Mouse (Mus musculus): Measurements from ENCODE around the gene Nfe2l1. TPM values are rescaled to one million over a fixed set of nuclear protein-coding genes. Genes with fewer than 3 reads are reported as not detected.

Gene Nfe2l1
- polyA plus RNA-seq, 1 experiment from 2014 or later: 28.0 TPM

DNA sequence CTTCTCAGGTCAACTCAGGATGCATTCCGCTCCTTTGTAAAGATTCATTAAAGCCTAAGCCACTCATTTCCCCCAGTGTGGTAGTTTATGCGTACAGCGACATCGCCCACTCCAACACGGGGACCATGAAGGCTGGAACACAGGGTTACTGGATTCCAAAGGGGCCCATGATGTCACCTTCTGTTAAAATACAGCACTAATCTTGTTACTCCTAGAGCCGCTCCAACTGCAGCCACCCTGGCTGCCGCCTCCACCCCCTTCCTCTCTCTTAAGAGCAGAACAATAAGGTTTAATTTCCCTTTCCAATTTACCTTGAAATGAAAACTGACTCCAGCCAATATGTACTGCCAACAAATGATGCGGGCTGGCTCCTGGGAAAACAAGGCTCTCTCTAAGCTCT lies 54.7 kb downstream of the Nfe2l1 start:
- DNase-seq (ENCODE audit: low spot score) (no peak), ATAC-seq (no peak)
- 76% methylated on average over 8 of the region's 8 CpGs for WGBS
- Histone ChIP-seq H3K36me3 (ENCODE audit: control insufficient read depth, insufficient read depth, low read length) (peaks cover 38% of the 10 kb centered on the region), H3K27ac (ENCODE audit: low read depth, low read length) (no peak overlapping the region), H3K9me3 (replicated peaks; ENCODE audit: control insufficient read depth, low read length) (no peaks in the 10 kb centered on the region), H3K4me2 (ENCODE audit: low read length) (no peak overlapping the region), H3K27me3 (replicated peaks; ENCODE audit: control insufficient read depth, insufficient read depth, low read length) (no peaks in the 10 kb centered on the region), H3K9ac (ENCODE audit: low read length) (no peak overlapping the region), H3K4me1 (ENCODE audit: control insufficient read depth, insufficient read depth, low read length) (peaks cover 7% of the 10 kb centered on the region), H3K4me3 (ENCODE audit: low read depth, low read length) (no peak overlapping the region)

GRCm38 (mm10) chr11:96774536-96774935 lies 55.2 kb downstream of the Nfe2l1 start:
- no peak overlapping the region for H3K4me2 ChIP-seq (ENCODE audit: low read length)
- H3K9ac ChIP-seq (ENCODE audit: low read length): no peak overlapping the region
- peaks cover 43% of the 10 kb centered on the region for H3K36me3 ChIP-seq (ENCODE audit: control insufficient read depth, insufficient read depth, low read length)
- WGBS: 77% methylated on average over 3 of the region's 3 CpGs
- DNase-seq (ENCODE audit: low spot score) (no peak), ATAC-seq (no peak)
- no peak overlapping the region for H3K27ac ChIP-seq (ENCODE audit: low read depth, low read length)
- H3K9me3 ChIP-seq (replicated peaks; ENCODE audit: control insufficient read depth, low read length): no peaks in the 10 kb centered on the region
- H3K27me3 ChIP-seq (replicated peaks; ENCODE audit: control insufficient read depth, insufficient read depth, low read length): no peaks in the 10 kb centered on the region
- H3K4me3 ChIP-seq (ENCODE audit: low read depth, low read length): no peak overlapping the region
- H3K4me1 ChIP-seq (ENCODE audit: control insufficient read depth, insufficient read depth, low read length): peaks cover 7% of the 10 kb centered on the region

DNA sequence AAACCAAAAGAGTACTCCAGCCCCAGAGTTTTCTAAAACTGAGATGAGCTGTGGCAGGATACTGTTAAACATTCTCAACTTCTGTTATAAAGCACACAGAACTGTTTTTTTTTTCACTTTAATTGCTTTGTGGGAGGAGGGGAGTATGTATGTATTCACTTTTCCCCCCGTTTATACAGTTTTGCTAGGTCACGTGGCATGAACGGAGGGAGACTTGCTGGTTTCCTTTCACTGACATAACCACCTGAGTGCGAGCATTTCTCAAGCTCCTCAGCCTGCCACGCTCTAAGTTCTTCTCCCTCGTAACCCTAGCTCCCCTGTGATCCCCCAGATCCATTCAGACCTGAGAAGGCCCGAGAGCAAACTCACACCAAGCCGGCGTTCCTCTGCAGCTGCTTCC lies 57.4 kb downstream of the Nfe2l1 start:
- no peak overlapping the region for H3K4me2 ChIP-seq (ENCODE audit: low read length)
- 93% methylated on average over 9 of the region's 9 CpGs for WGBS
- H3K27ac ChIP-seq (ENCODE audit: low read depth, low read length): no peak overlapping the region
- ATAC-seq (no peak), DNase-seq (ENCODE audit: low spot score) (no peak)
- peaks cover 62% of the 10 kb centered on the region for H3K36me3 ChIP-seq (ENCODE audit: control insufficient read depth, insufficient read depth, low read length)
- no peaks in the 10 kb centered on the region for H3K9me3 ChIP-seq (replicated peaks; ENCODE audit: control insufficient read depth, low read length)
- H3K27me3 ChIP-seq (replicated peaks; ENCODE audit: control insufficient read depth, insufficient read depth, low read length): no peaks in the 10 kb centered on the region
- no peak overlapping the region for H3K4me3 ChIP-seq (ENCODE audit: low read depth, low read length)
- no peak overlapping the region for H3K9ac ChIP-seq (ENCODE audit: low read length)
- H3K4me1 ChIP-seq (ENCODE audit: control insufficient read depth, insufficient read depth, low read length): peaks cover 15% of the 10 kb centered on the region

- no peak overlapping the region for H3K9ac ChIP-seq (ENCODE audit: low read length)
- no peak overlapping the region for H3K4me3 ChIP-seq (ENCODE audit: low read depth, low read length)
- WGBS: 96% methylated on average over 9 of the region's 9 CpGs
- ATAC-seq: no peak
- peaks cover 11% of the 10 kb centered on the region for H3K4me1 ChIP-seq (ENCODE audit: control insufficient read depth, insufficient read depth, low read length)
- no peaks in the 10 kb centered on the region for H3K27me3 ChIP-seq (replicated peaks; ENCODE audit: control insufficient read depth, insufficient read depth, low read length)
- H3K4me2 ChIP-seq (ENCODE audit: low read length): no peak overlapping the region
- H3K9me3 ChIP-seq (replicated peaks; ENCODE audit: control insufficient read depth, low read length): no peaks in the 10 kb centered on the region
- no peak overlapping the region for H3K27ac ChIP-seq (ENCODE audit: low read depth, low read length)
- peaks cover 62% of the 10 kb centered on the region for H3K36me3 ChIP-seq (ENCODE audit: control insufficient read depth, insufficient read depth, low read length)
- DNase-seq (ENCODE audit: low spot score): no peak
Observed at GRCm38 (mm10) chr11:96771274-96771975, 58.3 kb downstream of the Nfe2l1 start.

- peaks cover 11% of the 10 kb centered on the region for H3K4me1 ChIP-seq (ENCODE audit: control insufficient read depth, insufficient read depth, low read length)
- H3K36me3 ChIP-seq (ENCODE audit: control insufficient read depth, insufficient read depth, low read length): peaks cover 56% of the 10 kb centered on the region
Observed at GRCm38 (mm10) chr11:96768240-96768639, 61.5 kb downstream of the Nfe2l1 start.

More at GRCm38 (mm10) chr11:96768240-96768639, 61.5 kb downstream of the Nfe2l1 start:
- no peak overlapping the region for H3K4me2 ChIP-seq (ENCODE audit: low read length)
- no peaks in the 10 kb centered on the region for H3K9me3 ChIP-seq (replicated peaks; ENCODE audit: control insufficient read depth, low read length)
- no peak overlapping the region for H3K4me3 ChIP-seq (ENCODE audit: low read depth, low read length)
- 63% methylated on average over 9 of the region's 9 CpGs for WGBS
- no peaks in the 10 kb centered on the region for H3K27me3 ChIP-seq (replicated peaks; ENCODE audit: control insufficient read depth, insufficient read depth, low read length)
- no peak overlapping the region for H3K9ac ChIP-seq (ENCODE audit: low read length)
- no peak for ATAC-seq
- peak overlapping the region; percentile 55 for H3K27ac ChIP-seq (ENCODE audit: low read depth, low read length)
- no peak for DNase-seq (ENCODE audit: low spot score)

MicroRNAs within 50 kb of the gene (microRNA counts, 519-probe panel; counts per million panel counts)
- microRNA mmu-miR-152: 4,131 counts per million, percentile 47 among the panel's probes with 10 or more counts

Small RNA genes within 50 kb of the gene (microRNA-seq; reads per million reads assigned to microRNA genes)
- 17.2 reads per million, percentile 37 among the genes with 10 or more reads in this experiment for gene Mir152

Other genes starting within 250 kb of the Nfe2l1 start
- gene Snx11, start 52.4 kb downstream of the Nfe2l1 start, polyA plus RNA-seq (2014; fragmentation: Nextera tagmentation; extraction: Ambion mirVana): 17.6 and 21.6 TPM in 2 replicates
- 94.8 and 99.7 TPM in 2 replicates for gene Cbx1, start 40.8 kb downstream of the Nfe2l1 start, polyA plus RNA-seq (2014; fragmentation: Nextera tagmentation; extraction: Ambion mirVana)
- 14.7 and 15.0 TPM in 2 replicates for gene Copz2, start 19.9 kb upstream of the Nfe2l1 start, polyA plus RNA-seq (2014; fragmentation: Nextera tagmentation; extraction: Ambion mirVana)
- 91.2 and 98.4 TPM in 2 replicates for gene Cdk5rap3, start 86.5 kb upstream of the Nfe2l1 start, polyA plus RNA-seq (2014; fragmentation: Nextera tagmentation; extraction: Ambion mirVana)
- gene Prr15l, start 98.1 kb upstream of the Nfe2l1 start, polyA plus RNA-seq (2014; fragmentation: Nextera tagmentation; extraction: Ambion mirVana): 0.09 TPM in 1 of 2 replicates, not detected in the other
- gene Pnpo, start 114.0 kb upstream of the Nfe2l1 start, polyA plus RNA-seq (2014; fragmentation: Nextera tagmentation; extraction: Ambion mirVana): 19.0 and 21.9 TPM in 2 replicates
- gene Sp2, start 153.0 kb upstream of the Nfe2l1 start, polyA plus RNA-seq (2014; fragmentation: Nextera tagmentation; extraction: Ambion mirVana): 14.3 and 14.6 TPM in 2 replicates
- gene Sp6, start 183.4 kb upstream of the Nfe2l1 start, polyA plus RNA-seq (2014; fragmentation: Nextera tagmentation; extraction: Ambion mirVana): 0.17 TPM in 1 of 2 replicates, not detected in the other
- 15.0 and 15.4 TPM in 2 replicates for gene Scrn2, start 200.0 kb upstream of the Nfe2l1 start, polyA plus RNA-seq (2014; fragmentation: Nextera tagmentation; extraction: Ambion mirVana)
- 4.3 and 4.5 TPM in 2 replicates for gene Lrrc46, start 211.4 kb upstream of the Nfe2l1 start, polyA plus RNA-seq (2014; fragmentation: Nextera tagmentation; extraction: Ambion mirVana)
- 56.2 and 57.6 TPM in 2 replicates for gene Mrpl10, start 211.6 kb upstream of the Nfe2l1 start, polyA plus RNA-seq (2014; fragmentation: Nextera tagmentation; extraction: Ambion mirVana)
- gene Osbpl7, start 220.7 kb upstream of the Nfe2l1 start, polyA plus RNA-seq (2014; fragmentation: Nextera tagmentation; extraction: Ambion mirVana): 6.1 and 6.7 TPM in 2 replicates